Mouse (Mus musculus): Measurements from ENCODE around the gene Rbm47.

- no peak for TF ChIP-seq POLR2A (IDR thresholded peaks at IDR 0.05; ENCODE audit: low read depth, low read length)
- TF ChIP-seq CTCF (conservative IDR thresholded peaks at IDR 0.05; ENCODE audit: insufficient read depth, insufficient read length, low read depth, low read length) = no peak
Measured at GRCm38 (mm10) chr5:66190481-66191184, 17.7 kb upstream of the Rbm47 start.

Data from kidney, adult 2 months (tissue).